Mouse (Mus musculus) liver, adult 2 months (tissue): ENCODE measurements around the gene Plekhg2. TPM values are rescaled to one million over a fixed set of nuclear protein-coding genes. Genes with fewer than 3 reads are reported as not detected.

Experiments used
- DNase-seq: peaks from one replicate; pipeline ENCODE4 v3.0.0-alpha.2; 2011; ENCODE audit warnings: low read depth, low spot score; ENCODE audit errors: extremely low read depth
- H3K27ac ChIP-seq: fragments of 200-500 bp; replicated peaks from 2 replicates; pipeline ENCODE4 v1.5.1; 2012; ENCODE audit warnings: low read depth, mild to moderate bottlenecking, control low read depth, inconsistent platforms, low read length; ENCODE audit not compliant: insufficient read depth
- H3K27me3 ChIP-seq: fragments of 200-500 bp; 2 replicates; pipeline ENCODE4 v1.6.1; 2012; ENCODE audit warnings: mild to moderate bottlenecking, moderate library complexity, low read length, inconsistent platforms; ENCODE audit not compliant: control insufficient read depth, insufficient read depth
- H3K36me3 ChIP-seq: fragments of 200-500 bp; 2 replicates; pipeline ENCODE4 v1.6.1; 2012; ENCODE audit warnings: low read length, inconsistent platforms; ENCODE audit not compliant: control insufficient read depth, insufficient read depth
- H3K4me1 ChIP-seq: fragments of 200-500 bp; 2 replicates; pipeline ENCODE4 v1.6.1; 2011; ENCODE audit warnings: low read length; ENCODE audit not compliant: control insufficient read depth, insufficient read depth
- H3K4me3 ChIP-seq: fragments of 200-500 bp; 2 replicates; pipeline ENCODE4 v1.5.1; 2011; ENCODE audit warnings: low read depth, mild to moderate bottlenecking, control low read depth, low read length, moderate library complexity; ENCODE audit not compliant: insufficient read depth
- H3K79me2 ChIP-seq: fragments of 200-500 bp; 2 replicates; pipeline ENCODE4 v1.6.1; 2012; ENCODE audit warnings: inconsistent platforms, mild to moderate bottlenecking, low read length, moderate library complexity; ENCODE audit not compliant: control insufficient read depth, insufficient read depth
- H3K9ac ChIP-seq: fragments of 200-500 bp; 2 replicates; pipeline ENCODE4 v1.6.1; 2012; ENCODE audit warnings: low read depth, mild to moderate bottlenecking, control low read depth, inconsistent platforms, low read length
- CTCF ChIP-seq: fragments of 200-500 bp; IDR thresholded peaks from 2 replicates; pipeline ENCODE4 v1.5.1; 2011; ENCODE audit warnings: low read depth, low read length, control low read depth
- POLR2A ChIP-seq: fragments of 200-500 bp; IDR thresholded peaks from 2 replicates; pipeline ENCODE4 v1.6.1; 2011; ENCODE audit warnings: low read length, control low read depth; ENCODE audit not compliant: insufficient read depth; ENCODE audit errors: extremely low read depth
- WGBS: fragments of 180-500 bp; shearing (Covaris S2); methylation state at CpG from one replicate; pipeline ENCODE4 v1.1.7; 2018; 5-methylcytosine and 5-hydroxymethylcytosine counted together
- polyA plus RNA-seq: library from polyadenylated mRNA; depleted of rRNA; stranded (reverse); fragments of >200 nt; gene quantifications from 2 replicates; pipeline ENCODE4 v1.2.3, GENCODE M21; 2012
- total RNA-seq: library from RNA; depleted of rRNA; stranded (reverse); fragments of >200 nt; gene quantifications from 2 replicates; pipeline ENCODE4 v1.2.3, GENCODE M21; 2014

Gene Plekhg2
- total and polyA plus RNA-seq, 2 experiments, result 0.65 to 3.5 TPM

DNA sequence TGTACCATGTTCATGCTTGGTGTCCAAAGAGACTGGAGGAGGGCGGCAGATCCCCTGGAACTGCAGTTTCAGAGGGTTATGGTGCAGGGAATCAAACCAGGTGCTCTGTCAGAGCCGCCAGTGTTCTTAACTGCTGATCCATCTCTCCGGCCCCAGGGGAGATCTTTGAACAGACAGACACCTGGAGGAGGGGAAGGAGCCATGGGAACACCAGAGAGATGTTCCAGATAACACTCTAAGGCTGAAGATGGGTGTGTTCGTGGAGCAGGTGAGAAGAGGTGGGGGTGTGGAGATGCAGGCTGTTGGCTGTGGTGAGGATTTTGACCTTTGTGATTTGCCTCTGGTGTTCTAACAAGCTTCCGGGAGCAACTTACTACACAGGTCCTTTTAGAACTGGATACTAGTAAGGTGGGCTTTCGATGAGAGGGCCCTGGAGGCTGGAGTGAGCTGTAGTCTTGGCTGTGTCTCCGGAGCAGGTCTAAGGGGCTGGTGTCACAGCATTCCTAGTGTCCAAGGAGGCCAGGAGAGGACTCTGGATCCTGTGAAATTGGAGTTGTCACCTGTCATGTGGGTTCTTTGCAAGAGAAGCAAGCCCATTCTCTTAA lies 1.6 kb upstream of the Plekhg2 start:
- DNase-seq, result no peak
- H3K4me1 ChIP-seq, result peaks cover 3% of the 10 kb centered on the region; the same call in 1 of the 2 replicates
- H3K4me3 ChIP-seq, result no peak overlapping the region
- TF ChIP-seq CTCF (no peak), POLR2A (no peak)
- peaks cover 20% of the 10 kb centered on the region for H3K79me2 ChIP-seq
- 67% methylated on average over 7 of the region's 7 CpGs for WGBS
- H3K36me3 ChIP-seq, result peaks cover 8% of the 10 kb centered on the region
- H3K9ac ChIP-seq, result no peak overlapping the region
- H3K27ac ChIP-seq, result peak overlapping the region; percentile 5; the same call in 1 of the 2 replicates
- no peaks in the 10 kb centered on the region for H3K27me3 ChIP-seq

DNA sequence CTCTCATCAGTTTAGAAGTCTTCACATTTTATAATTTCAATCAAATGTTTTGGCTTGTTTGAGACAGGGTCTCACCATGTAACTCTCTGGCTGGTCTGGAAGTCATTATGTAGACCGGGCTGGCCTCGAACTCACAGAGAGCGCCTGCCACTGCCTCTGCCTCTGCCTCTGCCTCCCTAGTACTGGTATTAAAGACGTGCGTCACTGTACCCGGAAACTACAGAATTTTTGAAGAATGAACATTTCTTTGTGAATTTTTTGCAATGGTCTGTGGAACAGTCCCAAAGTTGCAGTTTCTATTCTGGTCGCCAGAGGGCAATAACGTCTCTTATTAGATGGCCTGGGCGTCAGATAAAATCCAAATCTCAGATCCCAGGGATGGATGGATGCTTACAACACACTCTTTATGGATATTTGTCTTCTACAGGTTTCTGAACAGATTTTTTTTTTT lies 757 bp upstream of the Plekhg2 start:
- Histone ChIP-seq H3K27me3 (no peaks in the 10 kb centered on the region), H3K79me2 (peaks cover 12% of the 10 kb centered on the region), H3K9ac (peak overlapping the region; percentile 66), H3K36me3 (peaks cover 8% of the 10 kb centered on the region), H3K4me1 (peaks cover 3% of the 10 kb centered on the region; the same call in 1 of the 2 replicates), H3K27ac (peak overlapping the region; percentile 70), H3K4me3 (peak overlapping the region; percentile 41)
- under 1% methylated on average over 9 of the region's 9 CpGs for WGBS
- TF ChIP-seq CTCF (no peak), POLR2A (no peak)
- DNase-seq, result peak; percentile 76

DNA sequence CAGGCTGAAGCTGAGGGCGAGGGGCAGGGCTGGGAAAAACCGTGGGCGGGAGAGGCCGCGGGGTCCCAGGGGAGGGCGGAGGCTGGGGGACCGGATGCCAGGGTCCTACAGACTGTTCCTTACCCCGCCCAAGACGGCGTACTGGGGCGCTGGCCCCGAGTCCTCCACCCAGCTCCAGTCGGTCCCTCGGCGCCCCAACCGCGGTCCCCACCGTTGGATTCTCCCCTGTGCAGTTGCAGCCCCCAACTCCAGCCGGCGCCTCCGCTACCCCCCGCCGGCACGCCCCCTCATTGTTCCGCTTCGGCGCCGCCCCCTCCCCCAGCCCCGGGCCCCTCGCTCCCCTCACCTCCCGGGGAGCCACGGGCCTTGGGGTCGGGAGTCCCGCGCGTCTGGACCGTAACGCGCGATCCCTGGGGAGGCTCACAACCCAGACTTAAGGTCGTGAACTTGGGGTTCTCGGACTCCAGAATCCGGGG lies 847 bp downstream of the Plekhg2 start:
- no peaks in the 10 kb centered on the region for H3K79me2 ChIP-seq
- no peak for DNase-seq
- peak overlapping the region; percentile 84 for H3K4me3 ChIP-seq
- TF ChIP-seq CTCF (no peak), POLR2A (no peak)
- peak overlapping the region; percentile 40; the same call in 1 of the 2 replicates for H3K27ac ChIP-seq
- peak overlapping the region; percentile 81 for H3K9ac ChIP-seq
- peaks cover 3% of the 10 kb centered on the region; the same call in 1 of the 2 replicates for H3K4me1 ChIP-seq
- no peaks in the 10 kb centered on the region for H3K27me3 ChIP-seq
- no peaks in the 10 kb centered on the region for H3K36me3 ChIP-seq
- 6% methylated on average over 41 of the region's 43 CpGs for WGBS

DNA sequence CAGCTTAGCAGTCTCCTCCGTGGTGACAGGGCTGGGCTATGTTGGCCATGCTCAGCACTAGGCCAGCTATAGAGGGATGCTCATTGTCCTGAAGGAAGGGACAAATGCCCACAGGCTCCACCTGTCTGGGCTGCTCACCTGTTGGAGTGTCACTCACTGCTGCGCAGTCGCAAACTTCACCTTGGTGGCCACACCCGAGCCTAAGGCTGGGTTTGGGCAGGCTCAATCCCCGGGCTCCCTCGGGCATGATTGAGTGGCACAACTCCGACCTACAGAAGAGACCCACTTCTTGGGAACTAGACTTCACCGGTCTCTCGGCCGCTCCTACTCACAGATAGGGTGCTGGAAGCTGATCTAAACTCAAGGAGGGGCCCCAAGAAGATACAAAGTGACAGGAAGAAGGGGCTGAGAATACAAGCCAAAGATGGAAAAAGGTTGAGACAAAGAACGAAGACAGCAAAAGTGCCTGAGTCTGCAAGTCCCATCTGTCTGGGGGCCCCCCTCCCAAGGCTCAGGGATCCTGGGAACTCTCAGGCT lies 1.4 kb downstream of the Plekhg2 start:
- H3K79me2 ChIP-seq, result no peaks in the 10 kb centered on the region
- peak overlapping the region; percentile 81 for H3K9ac ChIP-seq
- no peaks in the 10 kb centered on the region for H3K27me3 ChIP-seq
- TF ChIP-seq CTCF, result no peak; the same call in 1 of the 2 replicates
- DNase-seq, result no peak
- H3K4me1 ChIP-seq, result peaks cover 3% of the 10 kb centered on the region; the same call in 1 of the 2 replicates
- H3K4me3 ChIP-seq, result peak overlapping the region; percentile 84; the same call in 1 of the 2 replicates
- H3K27ac ChIP-seq, result no peak overlapping the region
- H3K36me3 ChIP-seq, result no peaks in the 10 kb centered on the region
- WGBS, result 49% methylated on average over 11 of the region's 11 CpGs

DNA sequence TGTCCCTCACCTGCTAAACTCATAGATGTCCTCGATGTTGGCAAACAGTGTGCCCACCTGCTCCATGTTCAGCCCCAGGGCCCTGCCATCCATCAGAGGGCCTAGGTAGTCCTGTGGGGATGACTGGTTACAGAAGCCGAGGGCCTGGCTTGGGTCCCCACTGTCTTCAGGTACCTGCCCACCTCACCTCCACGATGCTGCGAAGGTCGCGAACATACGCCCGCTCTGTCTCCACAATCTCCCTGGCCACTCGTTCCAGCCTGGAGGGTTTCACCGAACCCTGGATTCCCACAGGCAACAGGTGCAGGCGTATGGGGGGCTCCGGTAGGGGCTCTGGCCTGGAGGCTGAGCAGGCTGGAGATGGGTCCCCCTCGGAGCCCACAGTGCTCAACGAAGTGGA lies 2.3 kb downstream of the Plekhg2 start:
- Histone ChIP-seq H3K4me1 (no peaks in the 10 kb centered on the region; the same call in 1 of the 2 replicates), H3K36me3 (no peaks in the 10 kb centered on the region), H3K79me2 (no peaks in the 10 kb centered on the region), H3K4me3 (no peak overlapping the region), H3K27me3 (no peaks in the 10 kb centered on the region), H3K27ac (no peak overlapping the region), H3K9ac (no peak overlapping the region)
- 96% methylated on average over 14 of the region's 14 CpGs for WGBS
- TF ChIP-seq POLR2A (no peak), CTCF (no peak)
- DNase-seq, result no peak
